Mouse (Mus musculus) embryonic facial prominence, embryonic 12.5 days (tissue): ENCODE measurements around the gene Ppfibp1. TPM values are rescaled to one million over a fixed set of nuclear protein-coding genes. Genes with fewer than 3 reads are reported as not detected.

Experiments
- ATAC-seq: fragments of 200-750 bp; cut with Nextera tagmentation; 2 replicates; pipeline ENCODE4 v1.8.0; 2017; ENCODE audit not compliant: insufficient number of reproducible peaks, insufficient read depth, low FRiP score, low TSS enrichment
- H3K27ac ChIP-seq: fragments of 300-500 bp; sonication (generic); 2 replicates; pipeline ENCODE4 v1.5.1; 2016; ENCODE audit warnings: mild to moderate bottlenecking
- H3K27me3 ChIP-seq: fragments of 300-500 bp; sonication (generic); 2 replicates; pipeline ENCODE4 v1.6.1; 2016; ENCODE audit warnings: mild to moderate bottlenecking, moderate library complexity
- H3K36me3 ChIP-seq: fragments of 300-500 bp; sonication (generic); 2 replicates; pipeline ENCODE4 v1.6.1; 2016; ENCODE audit warnings: mild to moderate bottlenecking
- H3K4me1 ChIP-seq: fragments of 300-500 bp; sonication (generic); 2 replicates; pipeline ENCODE4 v1.6.1; 2016
- H3K4me2 ChIP-seq: fragments of 300-500 bp; sonication (generic); replicated peaks from 2 replicates; pipeline ENCODE4 v1.6.1; 2016; ENCODE audit warnings: mild to moderate bottlenecking, moderate library complexity
- H3K4me3 ChIP-seq: fragments of 300-500 bp; sonication (generic); 2 replicates; pipeline ENCODE4 v1.5.1; 2016; ENCODE audit warnings: mild to moderate bottlenecking
- H3K9ac ChIP-seq: fragments of 300-500 bp; sonication (generic); 2 replicates; pipeline ENCODE4 v1.6.1; 2016; ENCODE audit warnings: mild to moderate bottlenecking, moderate library complexity
- H3K9me3 ChIP-seq: fragments of 300-500 bp; sonication (generic); 2 replicates; pipeline ENCODE4 v1.6.1; 2016; ENCODE audit warnings: mild to moderate bottlenecking, moderate library complexity
- WGBS: fragments of 180-500 bp; shearing (Covaris S2); methylation state at CpG from one replicate; pipeline ENCODE4 v1.1.7; 2016; 5-methylcytosine and 5-hydroxymethylcytosine counted together
- polyA plus RNA-seq: library from polyadenylated mRNA; unstranded; fragments of >200 nt; fragmentation: Nextera tagmentation; extraction: Ambion mirVana; gene quantifications from 2 replicates; pipeline ENCODE4 v1.2.1, GENCODE M21; 2016

Ppfibp1 gene
- polyA plus RNA-seq, 1 experiment from 2014 or later = 57.6 TPM

DNA sequence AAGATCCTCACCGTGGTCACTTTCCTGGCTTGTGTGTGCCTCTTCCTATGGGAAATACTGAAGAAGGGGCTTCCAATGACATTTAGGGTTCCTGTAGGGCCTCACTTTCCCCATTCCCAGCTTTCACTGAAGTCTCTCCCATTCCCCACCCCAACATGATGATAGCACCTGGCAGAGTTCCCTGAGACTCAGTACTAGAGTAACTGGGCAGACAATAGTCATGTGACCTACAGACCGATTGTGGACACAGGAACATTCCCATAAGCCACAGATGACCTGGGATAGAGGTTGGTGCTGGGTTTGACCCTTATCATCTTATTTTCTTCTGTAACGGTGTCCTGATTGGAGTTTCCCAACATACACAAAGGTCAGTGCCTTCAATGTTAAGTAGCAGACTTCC, 4.1 kb upstream of the Ppfibp1 start:
- H3K36me3 ChIP-seq = no peaks in the 10 kb centered on the region
- no peak overlapping the region for H3K9ac ChIP-seq
- 83% methylated on average over 3 of the region's 3 CpGs for WGBS
- no peak for ATAC-seq
- peaks cover 25% of the 10 kb centered on the region for H3K4me1 ChIP-seq
- H3K4me3 ChIP-seq = no peak overlapping the region
- H3K27ac ChIP-seq = no peak overlapping the region
- H3K27me3 ChIP-seq = no peaks in the 10 kb centered on the region
- no peaks in the 10 kb centered on the region for H3K9me3 ChIP-seq
- no peak overlapping the region for H3K4me2 ChIP-seq

GRCm38 (mm10) chr6:146884851-146885250, 3.4 kb upstream of the Ppfibp1 start:
- Histone ChIP-seq H3K36me3 (no peaks in the 10 kb centered on the region), H3K27me3 (no peaks in the 10 kb centered on the region), H3K9me3 (no peaks in the 10 kb centered on the region), H3K4me3 (no peak overlapping the region), H3K4me1 (peaks cover 30% of the 10 kb centered on the region), H3K4me2 (no peak overlapping the region), H3K9ac (no peak overlapping the region), H3K27ac (peak overlapping the region; percentile 0; the same call in 1 of the 2 replicates)
- ATAC-seq = no peak
- 18% methylated on average over 4 of the region's 4 CpGs for WGBS

GRCm38 (mm10) chr6:146888660-146889490, 588 bp downstream of the Ppfibp1 start:
- Histone ChIP-seq H3K4me2 (peak overlapping the region; percentile 75), H3K36me3 (no peaks in the 10 kb centered on the region), H3K9me3 (no peaks in the 10 kb centered on the region), H3K4me1 (peaks cover 40% of the 10 kb centered on the region), H3K27ac (peak overlapping the region; percentile 52), H3K4me3 (peak overlapping the region; percentile 75), H3K27me3 (no peaks in the 10 kb centered on the region), H3K9ac (peak overlapping the region; percentile 79)
- ATAC-seq = peak; percentile 68; the same call in 1 of the 2 replicates
- WGBS = 7% methylated on average over 25 of the region's 26 CpGs

DNA sequence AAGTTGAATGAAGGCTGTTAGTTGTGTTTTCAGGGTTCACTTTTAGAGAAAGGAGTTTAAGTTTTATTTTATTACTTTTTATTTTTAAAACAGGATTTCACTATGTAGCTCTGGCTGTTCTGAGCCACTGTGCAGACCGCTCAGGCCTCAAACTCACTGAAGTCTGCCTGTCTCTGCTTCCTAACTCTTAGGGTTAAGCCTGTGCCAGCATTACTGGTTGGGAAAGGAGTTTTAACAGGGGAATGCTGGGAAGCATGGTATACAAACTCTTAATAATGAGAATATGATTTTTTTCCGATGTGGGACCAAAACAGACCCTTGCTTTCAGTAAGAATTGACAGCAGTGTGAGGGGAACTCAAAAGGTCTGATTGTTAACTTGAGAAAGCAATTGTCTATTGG, 1.9 kb downstream of the Ppfibp1 start:
- no peaks in the 10 kb centered on the region for H3K9me3 ChIP-seq
- peak overlapping the region; percentile 15 for H3K4me3 ChIP-seq
- no peak for ATAC-seq
- H3K4me2 ChIP-seq = peak overlapping the region; percentile 75
- no peaks in the 10 kb centered on the region for H3K27me3 ChIP-seq
- peak overlapping the region; percentile 60; the same call in 1 of the 2 replicates for H3K27ac ChIP-seq
- 53% methylated on average over 2 of the region's 2 CpGs for WGBS
- H3K9ac ChIP-seq = no peak overlapping the region
- no peaks in the 10 kb centered on the region for H3K36me3 ChIP-seq
- peaks cover 32% of the 10 kb centered on the region for H3K4me1 ChIP-seq

DNA sequence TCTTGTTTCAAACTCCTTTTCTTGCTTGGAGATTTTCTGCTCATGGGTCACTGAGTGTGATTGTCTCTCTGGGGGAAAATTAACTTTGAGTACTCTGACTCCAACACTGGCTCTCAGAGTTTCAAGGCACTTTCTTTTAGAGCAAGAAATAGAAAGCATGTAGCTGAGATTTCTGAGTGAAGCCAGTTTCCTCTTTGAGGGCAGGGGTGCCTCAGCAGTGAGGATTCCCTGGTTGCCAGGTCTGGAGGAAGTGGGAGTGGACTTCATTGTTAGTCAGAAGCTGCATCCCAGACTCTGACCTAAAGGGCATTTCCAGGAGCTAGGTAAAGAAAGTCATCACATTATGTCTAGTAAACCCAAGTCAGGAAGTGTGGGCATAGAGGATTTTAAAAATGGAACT, 2.3 kb downstream of the Ppfibp1 start:
- Histone ChIP-seq H3K4me1 (peaks cover 32% of the 10 kb centered on the region), H3K27me3 (no peaks in the 10 kb centered on the region), H3K4me2 (peak overlapping the region; percentile 75), H3K27ac (0 out of 2 replicates have a peak overlapping the region, but pooled peaks have one; percentile 60), H3K4me3 (peak overlapping the region; percentile 15), H3K36me3 (no peaks in the 10 kb centered on the region), H3K9me3 (no peaks in the 10 kb centered on the region), H3K9ac (no peak overlapping the region)
- no peak for ATAC-seq

DNA sequence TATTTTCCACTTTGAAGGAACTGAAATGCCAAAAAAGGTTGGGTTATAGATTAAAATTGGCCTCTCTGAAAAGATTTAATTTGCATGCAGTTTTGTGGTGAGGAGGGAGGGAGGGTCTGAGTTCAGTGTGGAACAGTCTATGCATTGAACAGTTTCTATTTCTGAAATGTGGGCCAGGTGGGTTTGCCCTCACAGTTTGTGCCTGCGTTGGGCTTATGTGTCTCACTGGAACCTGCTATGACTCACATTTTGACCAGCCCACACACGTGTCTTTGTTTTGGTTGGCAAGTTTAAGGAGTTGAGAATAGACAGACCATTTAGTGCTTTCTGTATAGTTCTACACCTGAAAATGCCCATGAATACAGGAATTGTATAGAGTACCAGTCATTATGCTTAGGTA, 5.6 kb downstream of the Ppfibp1 start:
- Histone ChIP-seq H3K27ac (no peak overlapping the region), H3K9ac (no peak overlapping the region), H3K4me3 (no peak overlapping the region), H3K4me2 (no peak overlapping the region), H3K9me3 (no peaks in the 10 kb centered on the region), H3K4me1 (peaks cover 18% of the 10 kb centered on the region), H3K36me3 (no peaks in the 10 kb centered on the region), H3K27me3 (no peaks in the 10 kb centered on the region)
- ATAC-seq = no peak
- WGBS = 46% methylated on average over 2 of the region's 2 CpGs

GRCm38 (mm10) chr6:146898709-146899108, 10.4 kb downstream of the Ppfibp1 start:
- H3K9me3 ChIP-seq = no peaks in the 10 kb centered on the region
- whole genome bisulfite sequencing = 81% methylated on average over 6 of the region's 6 CpGs
- no peaks in the 10 kb centered on the region for H3K27me3 ChIP-seq
- no peak overlapping the region for H3K9ac ChIP-seq
- H3K36me3 ChIP-seq = no peaks in the 10 kb centered on the region
- no peak for ATAC-seq
- H3K4me2 ChIP-seq = no peak overlapping the region
- H3K27ac ChIP-seq = no peak overlapping the region
- H3K4me1 ChIP-seq = peaks cover 6% of the 10 kb centered on the region; the same call in 1 of the 2 replicates
- no peak overlapping the region for H3K4me3 ChIP-seq

- Histone ChIP-seq H3K4me1 (peaks cover 6% of the 10 kb centered on the region; the same call in 1 of the 2 replicates), H3K27ac (no peak overlapping the region), H3K36me3 (no peaks in the 10 kb centered on the region), H3K9ac (no peak overlapping the region), H3K4me3 (no peak overlapping the region), H3K4me2 (no peak overlapping the region), H3K27me3 (no peaks in the 10 kb centered on the region), H3K9me3 (no peaks in the 10 kb centered on the region)
- no peak for ATAC-seq
- 59% methylated on average over 2 of the region's 2 CpGs for WGBS
Measured at GRCm38 (mm10) chr6:146899647-146900046, 11.4 kb downstream of the Ppfibp1 start.

- 93% methylated on average over 4 of the region's 4 CpGs for WGBS
- no peak for ATAC-seq
- Histone ChIP-seq H3K4me2 (no peak overlapping the region), H3K27ac (no peak overlapping the region), H3K9me3 (no peaks in the 10 kb centered on the region), H3K4me3 (no peak overlapping the region), H3K36me3 (no peaks in the 10 kb centered on the region), H3K27me3 (no peaks in the 10 kb centered on the region), H3K4me1 (peaks cover 6% of the 10 kb centered on the region; the same call in 1 of the 2 replicates), H3K9ac (no peak overlapping the region)
Measured at GRCm38 (mm10) chr6:146901929-146902328, 13.6 kb downstream of the Ppfibp1 start.

DNA sequence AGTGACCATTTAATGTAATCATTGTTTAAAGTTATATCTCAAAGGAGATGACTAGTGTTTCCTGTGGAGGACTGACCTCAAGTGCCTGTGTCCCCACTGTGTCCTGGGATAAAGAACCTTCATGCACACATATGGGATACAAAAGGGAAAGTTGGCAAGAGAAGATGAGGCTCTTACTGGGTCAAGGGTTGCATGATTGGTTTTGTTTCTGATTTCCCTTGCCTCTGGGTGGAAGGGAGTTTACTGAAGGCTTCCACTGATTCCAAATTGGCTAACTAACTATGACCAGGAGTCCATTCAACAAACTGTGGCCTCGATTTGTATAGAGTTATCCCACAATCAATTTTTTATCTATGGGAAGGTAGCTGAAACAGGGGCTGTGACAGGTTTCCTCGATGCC, 15.3 kb downstream of the Ppfibp1 start:
- no peak overlapping the region for H3K4me3 ChIP-seq
- WGBS = 70% methylated on average over 2 of the region's 2 CpGs

GRCm38 (mm10) chr6:146904707-146905106, 16.4 kb downstream of the Ppfibp1 start:
- no peak overlapping the region for H3K4me3 ChIP-seq
- ATAC-seq = no peak
- no peaks in the 10 kb centered on the region for H3K27me3 ChIP-seq
- H3K9ac ChIP-seq = no peak overlapping the region
- H3K4me2 ChIP-seq = no peak overlapping the region
- no peaks in the 10 kb centered on the region for H3K4me1 ChIP-seq
- H3K9me3 ChIP-seq = no peaks in the 10 kb centered on the region
- no peak overlapping the region for H3K27ac ChIP-seq
- no peaks in the 10 kb centered on the region for H3K36me3 ChIP-seq
- 90% methylated on average over 3 of the region's 3 CpGs for WGBS

More for the DNA sequence above, 15.3 kb downstream of the Ppfibp1 start:
- peaks cover 6% of the 10 kb centered on the region; the same call in 1 of the 2 replicates for H3K4me1 ChIP-seq
- no peaks in the 10 kb centered on the region for H3K27me3 ChIP-seq
- no peaks in the 10 kb centered on the region for H3K36me3 ChIP-seq
- ATAC-seq = no peak
- no peak overlapping the region for H3K27ac ChIP-seq
- H3K9me3 ChIP-seq = no peaks in the 10 kb centered on the region
- no peak overlapping the region for H3K4me2 ChIP-seq
- H3K9ac ChIP-seq = no peak overlapping the region

GRCm38 (mm10) chr6:146906000-146906786, 17.9 kb downstream of the Ppfibp1 start:
- ATAC-seq = no peak
- no peak overlapping the region for H3K27ac ChIP-seq
- H3K36me3 ChIP-seq = no peaks in the 10 kb centered on the region
- H3K4me2 ChIP-seq = no peak overlapping the region
- H3K4me1 ChIP-seq = no peaks in the 10 kb centered on the region
- no peaks in the 10 kb centered on the region for H3K27me3 ChIP-seq
- H3K4me3 ChIP-seq = no peak overlapping the region
- no peaks in the 10 kb centered on the region for H3K9me3 ChIP-seq
- no peak overlapping the region for H3K9ac ChIP-seq
- 89% methylated on average over 3 of the region's 3 CpGs for WGBS
